Mouse (Mus musculus) bone marrow macrophage, adult 2 months (primary cell): ENCODE measurements around the gene Csf2rb2.
"Not testable (repeated sequence)": the region's sequence is repeated elsewhere in the genome, so short reads cannot be mapped to it uniquely, and the experiment has no call there.

Experiments used
- CTCF ChIP-seq: IDR thresholded peaks from 2 replicates; pipeline ENCODE4 v1.5.1; 2012; ENCODE audit warnings: low read depth, mild to moderate bottlenecking, low read length, moderate library complexity
- POLR2A ChIP-seq: IDR thresholded peaks from 2 replicates; pipeline ENCODE4 v1.6.1; 2012; ENCODE audit warnings: mild to moderate bottlenecking, low read depth, low read length, borderline replicate concordance

GRCm38 (mm10) chr15:78329972-78330371, 24.5 kb upstream of the Csf2rb2 start:
- not testable (repeated sequence) for TF ChIP-seq CTCF, POLR2A
